Mouse (Mus musculus) fibroblast of lung, adult 2 months (primary cell): ENCODE results near the gene Comt.

Experiments used
- DNase-seq: peaks from one replicate; pipeline ENCODE4 v3.0.0-alpha.2; 2011; ENCODE audit warnings: low read depth

Gene Comt

DNA sequence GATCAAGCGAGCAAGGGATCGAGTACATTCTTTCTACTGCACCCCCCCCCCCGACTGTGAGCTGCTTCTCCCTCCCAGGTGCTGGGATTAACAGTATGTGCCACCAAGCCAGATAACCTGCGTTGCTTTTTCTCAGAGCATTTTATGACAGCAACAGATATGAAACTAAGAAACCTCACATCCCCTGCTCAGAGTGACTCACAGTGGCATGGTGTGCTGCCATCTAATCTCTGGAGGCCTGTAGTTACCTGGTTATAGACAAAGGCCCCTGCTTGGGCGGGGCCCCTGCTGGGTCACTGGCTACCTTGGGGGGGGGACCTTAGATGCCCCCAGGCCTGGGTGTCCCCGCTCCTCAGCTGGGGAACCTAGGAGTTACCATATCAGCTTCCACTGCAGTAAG lies 68.7 kb downstream of the Comt start:
- DNase-seq, result no peak

DNA sequence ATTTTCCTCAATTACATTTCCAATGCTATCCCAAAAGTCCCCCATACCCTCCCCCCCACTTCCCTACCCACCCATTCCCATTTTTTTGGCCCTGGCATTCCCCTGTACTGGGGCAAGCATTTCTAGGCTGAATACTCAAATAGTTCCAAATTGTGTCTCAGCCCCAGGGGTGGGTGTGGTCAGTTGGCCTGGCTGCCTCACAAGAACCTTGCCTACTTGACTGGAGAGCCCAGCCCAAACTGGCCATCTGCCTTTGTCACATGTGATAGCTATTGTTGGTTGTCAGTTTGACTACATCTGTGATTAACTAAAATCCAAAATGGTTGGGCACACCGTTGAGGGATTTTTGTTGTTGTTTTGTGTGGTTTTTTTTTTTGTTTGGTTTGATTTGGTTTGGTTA lies 69.7 kb downstream of the Comt start:
- DNase-seq, result no peak
